Mouse (Mus musculus) small intestine, adult 2 months (tissue): ENCODE results near the gene Prps1. TPM values are rescaled to one million over a fixed set of nuclear protein-coding genes. Genes with fewer than 3 reads are reported as not detected.
"Not testable (repeated sequence)": the region's sequence is repeated elsewhere in the genome, so short reads cannot be mapped to it uniquely, and the experiment has no call there.

Experiments
- H3K27ac ChIP-seq: fragments of 200-500 bp; 2 replicates; pipeline ENCODE4 v1.5.1; 2012; ENCODE audit warnings: low read depth, low read length, control low read depth, inconsistent platforms; ENCODE audit not compliant: insufficient read depth
- H3K27me3 ChIP-seq: fragments of 200-500 bp; 2 replicates; pipeline ENCODE4 v1.6.1; 2012; ENCODE audit warnings: mild to moderate bottlenecking, moderate library complexity, low read length, inconsistent platforms; ENCODE audit not compliant: control insufficient read depth, insufficient read depth
- H3K36me3 ChIP-seq: fragments of 200-500 bp; 2 replicates; pipeline ENCODE4 v1.6.1; 2012; ENCODE audit warnings: mild to moderate bottlenecking, low read length, control low read depth, inconsistent platforms; ENCODE audit not compliant: control insufficient read depth, insufficient read depth
- H3K4me1 ChIP-seq: fragments of 200-500 bp; 2 replicates; pipeline ENCODE4 v1.6.1; 2012; ENCODE audit warnings: low read length, inconsistent platforms, mixed read lengths; ENCODE audit not compliant: control insufficient read depth, insufficient read depth, insufficient read length
- H3K4me3 ChIP-seq: fragments of 200-500 bp; 2 replicates; pipeline ENCODE4 v1.5.1; 2012; ENCODE audit warnings: low read depth, mild to moderate bottlenecking, control low read depth, inconsistent platforms, low read length, moderate library complexity
- CTCF ChIP-seq: fragments of 200-500 bp; IDR thresholded peaks from 2 replicates; pipeline ENCODE4 v1.5.1; 2012; ENCODE audit warnings: low read depth, mild to moderate bottlenecking, control low read depth, inconsistent platforms, low read length, moderate library complexity, mixed read lengths; ENCODE audit not compliant: insufficient replicate concordance, insufficient read length; ENCODE audit errors: extremely low read depth
- POLR2A ChIP-seq: fragments of 200-500 bp; IDR thresholded peaks from 2 replicates; pipeline ENCODE4 v1.6.1; 2012; ENCODE audit warnings: low read depth, mild to moderate bottlenecking, control low read depth, inconsistent platforms, low read length, moderate library complexity
- WGBS: fragments of 180-500 bp; shearing (Covaris S2); methylation state at CpG from one replicate; pipeline ENCODE4 v1.1.7; 2018; 5-methylcytosine and 5-hydroxymethylcytosine counted together
- polyA plus RNA-seq: library from polyadenylated mRNA; depleted of rRNA; stranded (reverse); fragments of >200 nt; gene quantifications from 2 replicates; pipeline ENCODE4 v1.2.3, GENCODE M21; 2012

Gene Prps1
- polyA plus RNA-seq, 1 experiment, result 3.4 TPM

DNA sequence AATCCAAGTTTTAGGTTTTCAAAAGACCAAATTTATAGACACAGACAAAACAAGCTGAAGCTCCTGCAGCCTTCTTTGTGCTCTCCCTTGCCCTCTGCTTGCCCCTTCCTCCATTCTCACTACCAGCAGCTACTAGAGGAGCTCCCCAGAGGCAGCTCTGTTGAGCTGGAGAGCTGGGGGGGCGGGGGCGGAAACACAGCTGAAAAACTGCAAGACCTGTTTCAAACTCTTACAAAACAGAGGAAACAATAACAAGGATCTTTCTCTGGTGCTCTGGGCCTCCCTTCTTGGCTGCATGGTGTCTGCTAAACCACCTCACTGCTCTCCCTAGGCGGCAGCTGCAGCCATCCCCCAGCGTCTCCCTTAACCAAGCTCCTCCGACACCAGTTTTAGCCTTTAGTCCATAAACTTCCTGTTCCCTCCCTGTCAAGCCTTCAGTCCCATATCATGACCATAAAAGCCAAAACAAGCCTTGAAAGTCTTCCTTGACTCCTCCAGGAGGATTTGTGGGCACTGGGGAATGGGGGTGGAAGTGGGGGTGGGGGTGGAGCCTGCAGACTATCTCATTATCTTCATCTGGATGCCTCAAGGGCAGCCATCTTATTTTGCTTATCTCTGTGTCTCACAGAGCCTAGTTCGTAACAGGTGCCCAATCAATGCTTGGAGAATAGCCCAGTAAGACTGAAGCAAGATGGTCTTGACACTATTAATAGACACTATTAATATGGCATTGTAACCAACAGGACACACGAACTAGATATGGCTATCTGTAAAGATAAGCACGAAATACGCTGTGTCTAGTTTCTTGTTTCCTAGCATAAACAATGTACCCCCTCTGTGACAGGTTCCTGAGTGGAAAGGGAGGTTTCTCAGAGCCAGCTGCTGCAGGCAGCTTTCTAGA is 45.2 kb downstream of the Prps1 start:
- Histone ChIP-seq H3K36me3 (no peaks in the 10 kb centered on the region), H3K4me3 (no peak overlapping the region), H3K4me1 (peaks cover 11% of the 10 kb centered on the region; the same call in 1 of the 2 replicates), H3K27me3 (no peaks in the 10 kb centered on the region), H3K27ac (no peak overlapping the region)
- 28% methylated on average over 9 of the region's 9 CpGs for WGBS
- no peak for TF ChIP-seq POLR2A
- no peak for TF ChIP-seq CTCF

DNA sequence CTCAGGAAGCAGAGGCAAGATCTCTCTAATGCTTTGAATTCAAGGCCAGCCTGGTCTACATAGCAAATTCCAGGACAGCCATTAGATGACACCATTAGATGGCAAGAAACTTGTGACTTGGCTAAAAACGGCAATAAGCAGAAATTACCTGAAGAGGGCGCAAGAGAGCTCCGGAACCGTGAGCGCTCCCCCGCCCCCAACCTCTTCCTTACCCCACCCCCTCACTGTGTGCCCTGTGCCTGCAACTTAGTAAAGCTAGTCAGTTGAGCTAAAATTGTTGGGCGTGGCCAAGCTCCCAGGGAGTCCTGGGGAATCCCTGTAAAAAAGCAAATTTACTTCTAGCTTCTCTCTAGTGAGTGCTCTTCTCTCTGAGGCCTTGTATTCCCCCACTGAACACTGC is 47.5 kb downstream of the Prps1 start:
- TF ChIP-seq POLR2A (no peak), CTCF (peak; percentile 56; the same call in 1 of the 2 replicates)
- no peaks in the 10 kb centered on the region for H3K27me3 ChIP-seq
- H3K27ac ChIP-seq, result peak overlapping the region; percentile 58; the same call in 1 of the 2 replicates
- H3K4me3 ChIP-seq, result no peak overlapping the region
- no peaks in the 10 kb centered on the region for H3K36me3 ChIP-seq
- WGBS, result 18% methylated on average over 7 of the region's 7 CpGs
- H3K4me1 ChIP-seq, result peaks cover 11% of the 10 kb centered on the region; the same call in 1 of the 2 replicates

DNA sequence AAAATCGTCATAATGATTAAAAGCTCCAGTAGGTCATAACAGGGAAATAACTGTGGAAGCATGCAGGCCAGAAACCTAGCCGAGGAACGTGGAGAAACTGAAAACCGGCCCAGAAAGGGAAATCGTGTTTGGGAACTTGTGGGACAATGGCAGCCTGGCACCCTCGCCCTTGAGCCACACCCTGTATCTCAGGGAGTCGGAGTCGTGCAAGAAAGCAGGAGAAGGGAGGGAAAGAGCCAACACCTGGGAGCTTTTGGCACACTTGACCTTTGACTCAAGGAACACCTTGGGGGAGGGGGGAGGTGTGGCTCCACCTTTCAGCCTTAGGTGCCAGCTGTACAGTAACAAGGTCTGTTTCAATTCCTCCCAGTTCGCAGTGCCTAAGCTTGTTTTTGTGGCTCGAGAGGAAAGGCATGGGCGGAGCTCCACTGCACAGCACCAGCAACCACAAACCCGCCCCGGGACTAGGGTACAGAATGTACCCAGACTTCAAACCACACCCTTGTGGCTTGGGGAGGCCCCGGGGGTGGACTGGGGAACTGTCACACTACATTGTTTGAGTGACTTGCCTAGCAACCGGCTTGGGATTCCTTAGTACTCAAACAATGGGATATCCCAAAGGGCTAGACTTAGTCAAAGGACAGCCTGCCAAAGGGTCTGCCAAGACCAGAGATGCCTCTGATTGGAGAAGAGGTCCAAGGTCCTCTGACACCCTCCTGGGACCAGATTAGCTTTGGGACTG is 49.3 kb downstream of the Prps1 start:
- TF ChIP-seq POLR2A, result no peak
- TF ChIP-seq CTCF, result no peak
- WGBS, result 26% methylated on average over 15 of the region's 15 CpGs
- H3K27ac ChIP-seq, result peak overlapping the region; percentile 80
- peaks cover 18% of the 10 kb centered on the region; the same call in 1 of the 2 replicates for H3K4me1 ChIP-seq
- no peaks in the 10 kb centered on the region for H3K27me3 ChIP-seq
- no peaks in the 10 kb centered on the region for H3K36me3 ChIP-seq
- H3K4me3 ChIP-seq, result peak overlapping the region; percentile 8; the same call in 1 of the 2 replicates

DNA sequence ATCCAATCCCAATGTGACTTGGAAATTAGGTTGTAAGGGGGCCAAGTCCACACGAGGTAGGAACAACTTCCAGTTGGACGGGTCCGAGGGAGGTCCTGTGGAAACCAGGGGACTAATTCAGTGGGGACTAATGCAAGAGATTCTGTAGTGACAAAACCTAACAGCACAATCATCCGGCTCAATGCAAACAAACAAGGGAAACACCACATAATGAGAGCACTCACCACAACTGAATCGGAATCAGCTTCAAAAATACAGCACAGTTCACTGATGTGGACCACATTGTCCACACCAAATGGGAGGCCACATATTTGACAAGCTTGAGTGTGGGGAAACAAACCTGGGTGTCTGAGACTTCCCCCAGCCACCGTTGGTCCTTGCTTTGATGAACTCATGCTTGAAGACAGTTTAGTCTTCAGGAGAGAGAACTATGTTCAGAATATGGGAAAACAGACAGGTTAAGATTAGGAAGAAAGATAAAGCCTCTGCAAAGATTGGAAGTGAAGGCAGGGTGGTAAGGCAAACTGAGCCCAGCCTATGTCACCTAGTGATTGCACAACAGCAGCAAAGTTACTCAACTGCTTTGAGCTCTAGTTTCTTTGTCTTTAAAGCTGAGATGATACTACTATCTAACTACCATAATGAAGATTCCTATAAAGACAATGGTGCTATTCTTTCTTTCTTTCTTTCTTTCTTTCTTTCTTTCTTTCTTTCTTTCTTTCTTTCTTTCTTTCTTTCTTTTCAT is 50.2 kb downstream of the Prps1 start:
- H3K36me3 ChIP-seq, result no peaks in the 10 kb centered on the region
- 45% methylated on average over 6 of the region's 6 CpGs for WGBS
- H3K4me1 ChIP-seq, result peaks cover 21% of the 10 kb centered on the region
- H3K4me3 ChIP-seq, result no peak overlapping the region
- peak overlapping the region; percentile 80 for H3K27ac ChIP-seq
- no peaks in the 10 kb centered on the region for H3K27me3 ChIP-seq
- no peak for TF ChIP-seq POLR2A
- TF ChIP-seq CTCF, result no peak

DNA sequence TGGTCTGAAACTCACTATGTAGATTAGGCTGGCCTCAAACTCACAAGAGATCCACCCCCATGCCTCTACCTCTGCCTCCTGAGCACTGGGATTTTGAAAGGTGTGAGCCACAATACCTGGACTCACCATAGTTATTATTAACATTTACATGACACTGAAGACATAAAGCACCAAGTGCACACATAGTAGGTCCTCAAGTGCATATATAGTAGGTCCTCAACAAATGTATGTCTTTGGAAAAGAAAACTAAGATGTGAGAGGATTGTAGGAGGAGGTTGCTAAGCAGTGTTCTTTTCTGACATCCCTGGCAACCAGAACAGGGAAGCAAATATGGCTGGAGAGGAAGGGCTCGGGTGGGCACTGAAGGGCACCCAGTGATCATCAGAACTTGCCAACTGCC is 51.0 kb downstream of the Prps1 start:
- Histone ChIP-seq H3K27me3 (no peaks in the 10 kb centered on the region), H3K4me3 (no peak overlapping the region), H3K27ac (no peak overlapping the region), H3K36me3 (no peaks in the 10 kb centered on the region), H3K4me1 (peaks cover 22% of the 10 kb centered on the region)
- no peak for TF ChIP-seq CTCF
- TF ChIP-seq POLR2A, result no peak
- WGBS, result 84% methylated on average over 1 of the region's 1 CpGs

DNA sequence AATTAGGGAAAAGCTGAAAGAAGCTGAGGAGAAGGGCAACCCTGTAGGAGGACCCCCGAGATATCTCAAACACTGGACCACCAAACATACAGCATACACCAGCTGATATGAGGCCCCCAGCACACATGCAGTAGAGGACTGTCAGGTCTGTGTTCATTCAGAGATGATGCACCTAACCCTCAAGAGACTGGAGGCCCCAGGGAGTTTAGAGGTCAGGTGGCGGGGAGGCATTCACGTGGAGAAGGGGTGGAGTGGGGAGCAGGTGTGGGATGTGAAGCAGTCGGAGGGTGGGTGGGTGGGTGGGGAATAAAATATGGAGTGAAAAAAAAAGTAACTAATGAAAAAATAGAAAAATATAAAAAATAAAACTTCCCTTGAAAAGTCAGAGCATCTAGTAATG is 52.4 kb downstream of the Prps1 start:
- not testable (repeated sequence) for H3K27ac ChIP-seq, H3K36me3 ChIP-seq, H3K4me3 ChIP-seq, H3K27me3 ChIP-seq
- H3K4me1 ChIP-seq, result peaks cover 27% of the 10 kb centered on the region
- WGBS, result 89% methylated on average over 4 of the region's 4 CpGs
